Mouse (Mus musculus): Measurements from ENCODE around the gene Nfam1.

- TF ChIP-seq CTCF (IDR thresholded peaks at IDR 0.05; ENCODE audit: control insufficient read depth, insufficient read depth, insufficient replicate concordance, low read depth, low read length) (no peak), POLR2A (IDR thresholded peaks at IDR 0.05; ENCODE audit: control insufficient read depth, low read depth, low read length) (no peak)
These were observed 20.2 kb upstream of the Nfam1 start for GRCm38 (mm10) chr15:83053261-83053660.

Data from testis, adult 2 months (tissue).